Comparison of ENCODE assay signal across 9 mouse cellular contexts in the genomic region with DNA sequence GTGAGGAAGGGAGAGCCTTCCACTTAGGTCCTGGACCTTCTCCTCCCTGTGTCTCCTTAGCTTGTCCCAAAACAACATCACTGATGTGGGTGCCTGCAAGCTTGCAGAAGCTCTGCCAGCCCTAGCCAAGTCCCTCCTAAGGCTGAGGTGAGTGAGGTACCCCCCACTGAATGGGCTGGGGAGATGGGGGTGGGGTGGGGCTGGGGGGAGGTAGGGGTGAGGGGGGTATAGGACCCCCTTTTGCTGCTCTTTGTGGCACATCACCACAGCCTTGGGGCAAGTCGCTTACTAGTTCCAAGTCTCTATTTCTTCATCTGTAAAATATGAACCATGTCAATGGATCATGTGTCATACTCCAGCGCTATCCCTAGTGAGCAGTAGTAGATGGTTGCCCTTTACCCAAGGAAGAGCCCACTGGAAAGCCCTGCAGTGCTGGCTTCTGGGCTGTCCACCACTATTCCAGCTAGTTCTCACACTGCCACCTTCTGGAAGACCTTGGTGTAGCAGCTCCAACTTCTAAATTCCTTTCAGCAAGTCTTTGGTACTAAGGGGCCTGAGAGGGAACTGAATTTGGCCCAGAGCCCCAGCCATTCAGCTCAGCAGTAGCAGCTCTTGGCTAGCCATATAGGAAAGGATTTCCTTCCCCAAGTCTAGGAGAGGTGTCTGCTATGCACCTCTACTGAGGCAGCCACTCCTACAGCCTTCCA. TPM values are rescaled to one million over a fixed set of nuclear protein-coding genes. Genes with fewer than 3 reads are reported as not detected.
A peak's percentile ranks its signal among the peaks of the same experiment; 100 is the strongest.
DNase-seq lines count a peak whose midpoint lies in the region; ATAC-seq and TF ChIP-seq lines count a peak whose summit lies in the region.
"Had no signal": no experiment of that assay in that cellular context is flagged by ENCODE, and none has a peak within 500 bp of the region (broad histone marks: within the 10 kb centered on the region; RNA-seq: fewer than 3 reads in every experiment).

No protein-coding gene starts in this region.

- peak; percentile 71 for ATAC-seq in forebrain, embryonic 11.5 days (replicated peaks; ENCODE audit: low FRiP score)
- peak; percentile 66 for ATAC-seq in heart, postnatal 0 days (ENCODE audit: insufficient read depth, low read depth)
- peak; percentile 86 for ATAC-seq in lung, embryonic 14.5 days (ENCODE audit: insufficient read depth)

- TF ChIP-seq CTCF in E14TG2a.4 (conservative IDR thresholded peaks at IDR 0.05; ENCODE audit: low read length): peak; percentile 75
- TF ChIP-seq CTCF in bone marrow macrophage, adult 2 months (IDR thresholded peaks at IDR 0.05; ENCODE audit: low read depth, low read length): peak; percentile 49
- peak; percentile 82 for TF ChIP-seq CTCF in heart, postnatal 0 days (IDR thresholded peaks at IDR 0.05; ENCODE audit: low read depth)
- TF ChIP-seq CTCF in lung, embryonic 14.5 days (IDR thresholded peaks at IDR 0.05; ENCODE audit: low read depth): peak; percentile 85

- no peak overlapping the region for H3K4me2 ChIP-seq in forebrain, embryonic 11.5 days (ENCODE audit: low read depth, low read length, severe bottlenecking)
- no peak overlapping the region for H3K4me2 ChIP-seq in heart, postnatal 0 days (ENCODE audit: low read depth, low read length)
- no peak overlapping the region for H3K4me2 ChIP-seq in lung, embryonic 14.5 days
- H3K4me2 ChIP-seq: liver, embryonic 15.5 days had no signal

- DNase-seq in forebrain, embryonic 11.5 days (ENCODE audit: low spot score): peak; percentile 87
- DNase-seq in heart, postnatal 0 days (ENCODE audit: low spot score): peak; percentile 84
- DNase-seq in kidney, postnatal 25 days: peak; percentile 78 to 90
- DNase-seq in lung, embryonic 14.5 days: peak; percentile 97
- peak; percentile 45 for DNase-seq in retina, adult 2 months (ENCODE audit: low read depth, low spot score)
- DNase-seq in thymus, postnatal 4 days: peak; percentile 82

- peaks cover 11% of the 10 kb centered on the region for H3K4me1 ChIP-seq in E14TG2a.4 (replicated peaks; ENCODE audit: low read depth, low read length)
- peaks cover 3% of the 10 kb centered on the region; the same call in 1 of the 2 replicates for H3K4me1 ChIP-seq in bone marrow macrophage, adult 2 months (ENCODE audit: control insufficient read depth, insufficient read depth, low read length)
- no peaks in the 10 kb centered on the region for H3K4me1 ChIP-seq in forebrain, embryonic 11.5 days (replicated peaks; ENCODE audit: control insufficient read depth, insufficient read depth, low read length)
- no peaks in the 10 kb centered on the region for H3K4me1 ChIP-seq in heart, postnatal 0 days (ENCODE audit: control insufficient read depth, insufficient read depth)
- no peaks in the 10 kb centered on the region for H3K4me1 ChIP-seq in lung, embryonic 14.5 days (ENCODE audit: insufficient read depth)

- no peak overlapping the region for H3K9ac ChIP-seq in forebrain, embryonic 11.5 days (ENCODE audit: low read length)
- no peak overlapping the region for H3K9ac ChIP-seq in heart, postnatal 0 days (replicated peaks; ENCODE audit: low read depth, low read length)
- no peak overlapping the region for H3K9ac ChIP-seq in lung, embryonic 14.5 days
- H3K9ac ChIP-seq: liver, embryonic 15.5 days had no signal

- WGBS in forebrain, embryonic 11.5 days: 23% methylated on average over 2 of the region's 2 CpGs
- WGBS in heart, postnatal 0 days: 44% methylated on average over 2 of the region's 2 CpGs
- WGBS in lung, embryonic 14.5 days: 42% methylated on average over 2 of the region's 2 CpGs

- no peak overlapping the region for H3K4me3 ChIP-seq in E14TG2a.4 (replicated peaks; ENCODE audit: low read length)
- no peak overlapping the region for H3K4me3 ChIP-seq in bone marrow macrophage, adult 2 months (ENCODE audit: insufficient read depth, low read length)
- H3K4me3 ChIP-seq in forebrain, embryonic 11.5 days (ENCODE audit: low read depth, low read length): no peak overlapping the region
- no peak overlapping the region for H3K4me3 ChIP-seq in heart, postnatal 0 days (ENCODE audit: low read depth, low read length)
- H3K4me3 ChIP-seq in lung, embryonic 14.5 days (ENCODE audit: low read depth, low read length): no peak overlapping the region
- H3K4me3 ChIP-seq: liver, embryonic 15.5 days had no signal

- no peaks in the 10 kb centered on the region for H3K36me3 ChIP-seq in E14TG2a.4 (ENCODE audit: insufficient read depth, low read length)
- H3K36me3 ChIP-seq in forebrain, embryonic 11.5 days (ENCODE audit: control insufficient read depth, insufficient read depth, low read length): no peaks in the 10 kb centered on the region
- H3K36me3 ChIP-seq in heart, postnatal 0 days (replicated peaks; ENCODE audit: control insufficient read depth, insufficient read depth, low read length): no peaks in the 10 kb centered on the region
- H3K36me3 ChIP-seq in lung, embryonic 14.5 days (ENCODE audit: insufficient read depth): no peaks in the 10 kb centered on the region
- H3K36me3 ChIP-seq: liver, embryonic 15.5 days had no signal

- no peak for TF ChIP-seq EP300 in heart, postnatal 0 days (IDR thresholded peaks at IDR 0.05; ENCODE audit: low read depth)

- no peak for TF ChIP-seq POLR2A in bone marrow macrophage, adult 2 months (IDR thresholded peaks at IDR 0.05; ENCODE audit: borderline replicate concordance, low read depth, low read length)

- H3K9me3 ChIP-seq in E14TG2a.4 (ENCODE audit: low read length): peaks cover 5% of the 10 kb centered on the region
- H3K9me3 ChIP-seq in forebrain, embryonic 11.5 days (ENCODE audit: control insufficient read depth, low read length): no peaks in the 10 kb centered on the region
- no peaks in the 10 kb centered on the region for H3K9me3 ChIP-seq in heart, postnatal 0 days (replicated peaks; ENCODE audit: control insufficient read depth, low read length)
- no peaks in the 10 kb centered on the region for H3K9me3 ChIP-seq in lung, embryonic 14.5 days (ENCODE audit: low read depth, low read length)
- H3K9me3 ChIP-seq: liver, embryonic 15.5 days had no signal

- no peak overlapping the region for H3K27ac ChIP-seq in bone marrow macrophage, adult 2 months (ENCODE audit: insufficient read depth, low read depth, low read length)
- H3K27ac ChIP-seq in forebrain, embryonic 11.5 days (ENCODE audit: low read depth, low read length): no peak overlapping the region
- no peak overlapping the region for H3K27ac ChIP-seq in heart, postnatal 0 days (ENCODE audit: low read depth)
- no peak overlapping the region for H3K27ac ChIP-seq in lung, embryonic 14.5 days (ENCODE audit: low read depth)
- H3K27ac ChIP-seq: liver, embryonic 15.5 days had no signal

- no peaks in the 10 kb centered on the region; the same call in 1 of the 2 replicates for H3K27me3 ChIP-seq in E14TG2a.4 (ENCODE audit: insufficient read depth, low read length)
- H3K27me3 ChIP-seq in forebrain, embryonic 11.5 days (ENCODE audit: control insufficient read depth, insufficient read depth, low read length): no peaks in the 10 kb centered on the region
- H3K27me3 ChIP-seq in heart, postnatal 0 days (ENCODE audit: control insufficient read depth, insufficient read depth, low read length): no peaks in the 10 kb centered on the region
- no peaks in the 10 kb centered on the region for H3K27me3 ChIP-seq in lung, embryonic 14.5 days (ENCODE audit: insufficient read depth, low read length)
- H3K27me3 ChIP-seq: liver, embryonic 15.5 days had no signal

RNA-seq across cellular contexts. Expression of a gene that starts 21.8 kb away (rescaled TPM):
- 16.1 and 18.1 TPM in 2 replicates for polyA plus RNA-seq in bone marrow macrophage, adult 2 months (2012; ENCODE audit: insufficient read depth, insufficient read length, missing spikeins)
- 23.5 and 25.9 TPM in 2 replicates for polyA plus RNA-seq in forebrain, embryonic 11.5 days (2014; fragmentation: Nextera tagmentation; extraction: Ambion mirVana)
- total RNA-seq in heart, postnatal 0 days (2014; rRNA removed; ENCODE audit: low replicate concordance): 41.9 and 76.4 TPM in 2 replicates
- polyA plus RNA-seq in heart, postnatal 0 days (2015; fragmentation: Nextera tagmentation; extraction: Ambion mirVana): 15.0 and 15.6 TPM in 2 replicates
- polyA plus RNA-seq in lung, embryonic 14.5 days (2014; fragmentation: Nextera tagmentation; extraction: Ambion mirVana): 29.0 and 32.2 TPM in 2 replicates

RNA-seq across cellular contexts. Expression of a gene that starts 24.1 kb away (rescaled TPM):
- polyA plus RNA-seq in bone marrow macrophage, adult 2 months (2012; ENCODE audit: insufficient read depth, insufficient read length, missing spikeins): 15.3 and 15.8 TPM in 2 replicates
- polyA plus RNA-seq in forebrain, embryonic 11.5 days (2014; fragmentation: Nextera tagmentation; extraction: Ambion mirVana): 44.6 and 46.3 TPM in 2 replicates
- 32.0 and 39.6 TPM in 2 replicates for total RNA-seq in heart, postnatal 0 days (2014; rRNA removed; ENCODE audit: low replicate concordance)
- polyA plus RNA-seq in heart, postnatal 0 days (2015; fragmentation: Nextera tagmentation; extraction: Ambion mirVana): 36.1 and 37.7 TPM in 2 replicates
- polyA plus RNA-seq in lung, embryonic 14.5 days (2014; fragmentation: Nextera tagmentation; extraction: Ambion mirVana): 26.8 and 27.4 TPM in 2 replicates

RNA-seq across cellular contexts. Expression of a gene that starts 41.2 kb away (rescaled TPM):
- polyA plus RNA-seq in bone marrow macrophage, adult 2 months (2012; ENCODE audit: insufficient read depth, insufficient read length, missing spikeins): 59.0 and 67.4 TPM in 2 replicates
- polyA plus RNA-seq in forebrain, embryonic 11.5 days (2014; fragmentation: Nextera tagmentation; extraction: Ambion mirVana): 0.35 and 0.63 TPM in 2 replicates
- 0.58 TPM in 1 of 2 replicates, not detected in the other for total RNA-seq in heart, postnatal 0 days (2014; rRNA removed; ENCODE audit: low replicate concordance)
- polyA plus RNA-seq in heart, postnatal 0 days (2015; fragmentation: Nextera tagmentation; extraction: Ambion mirVana): 0.08 TPM in 2 replicates
- 0.25 and 0.51 TPM in 2 replicates for polyA plus RNA-seq in lung, embryonic 14.5 days (2014; fragmentation: Nextera tagmentation; extraction: Ambion mirVana)

Comparison
In these comparisons a context has a peak if more than half of its experiments do, and no peak if none do; other contexts are left out.
1. DNase-seq: peak in every context shown above with its lines; median percentile 97 in lung, embryonic 14.5 days; 87 in forebrain, embryonic 11.5 days; 84 in heart, postnatal 0 days; 84 in kidney, postnatal 25 days; 82 in thymus, postnatal 4 days; 45 in retina, adult 2 months.
2. RNA of a gene that starts 41.2 kb away (polyA plus RNA-seq): 59.0 to 67.4 TPM in bone marrow macrophage, adult 2 months; 0.35 to 0.63 TPM in forebrain, embryonic 11.5 days, 0.25 to 0.51 TPM in lung, embryonic 14.5 days and 0.08 TPM in heart, postnatal 0 days; every median in the first group is over 10 times any median in the second.
3. Peak in every context shown above with its lines, with median percentiles within 50 percentile points of each other: CTCF ChIP-seq and ATAC-seq.